Mouse (Mus musculus) thymus, adult 2 months (tissue): ENCODE measurements around the gene Creb5.

ENCODE experiments used
- CTCF ChIP-seq: fragments of 200-500 bp; IDR thresholded peaks from 2 replicates; pipeline ENCODE4 v1.5.1; 2012; ENCODE audit warnings: mild to moderate bottlenecking, control low read depth, low read length, moderate library complexity, borderline replicate concordance; ENCODE audit not compliant: control insufficient read depth, poor library complexity, insufficient read depth; ENCODE audit errors: extremely low read depth
- POLR2A ChIP-seq: fragments of 200-500 bp; IDR thresholded peaks from 2 replicates; pipeline ENCODE4 v1.6.1; 2012; ENCODE audit warnings: mild to moderate bottlenecking, low read length, control low read depth, moderate library complexity; ENCODE audit not compliant: control insufficient read depth, poor library complexity, insufficient read depth; ENCODE audit errors: extremely low read depth

GRCm38 (mm10) chr6:53526460-53526859 lies 239.4 kb downstream of the Creb5 start:
- TF ChIP-seq CTCF = no peak
- TF ChIP-seq POLR2A = no peak
